Mouse (Mus musculus) embryonic facial prominence, embryonic 11.5 days (tissue): Measurements from ENCODE around the gene Ebf1. TPM values are rescaled to one million over a fixed set of nuclear protein-coding genes. Genes with fewer than 3 reads are reported as not detected.

Experiments used
- ATAC-seq: fragments of 200-750 bp; cut with Nextera tagmentation; replicated peaks from 2 replicates; pipeline ENCODE4 v1.8.0; 2017; ENCODE audit warnings: low read depth; ENCODE audit not compliant: insufficient number of reproducible peaks, low FRiP score, low TSS enrichment
- DNase-seq: peaks from one replicate; pipeline ENCODE4 v3.0.0-alpha.2; 2015; ENCODE audit warnings: low spot score
- H3K27ac ChIP-seq: fragments of 300-500 bp; sonication (generic); replicated peaks from 2 replicates; pipeline ENCODE4 v1.5.1; 2014; ENCODE audit warnings: mild to moderate bottlenecking, low read depth, low read length, control low read depth
- H3K27me3 ChIP-seq: fragments of 300-500 bp; sonication (generic); 2 replicates; pipeline ENCODE4 v1.6.1; 2014; ENCODE audit warnings: mild to moderate bottlenecking, low read length, moderate library complexity, mixed read lengths; ENCODE audit not compliant: control insufficient read depth, insufficient read depth
- H3K36me3 ChIP-seq: fragments of 300-500 bp; sonication (generic); replicated peaks from 2 replicates; pipeline ENCODE4 v1.6.1; 2014; ENCODE audit warnings: low read depth, mild to moderate bottlenecking, low read length, moderate library complexity, mixed read lengths; ENCODE audit not compliant: control insufficient read depth, insufficient read depth
- H3K4me1 ChIP-seq: fragments of 300-500 bp; sonication (generic); 2 replicates; pipeline ENCODE4 v1.6.1; 2014; ENCODE audit warnings: low read length, mixed read lengths; ENCODE audit not compliant: control insufficient read depth, insufficient read depth
- H3K4me2 ChIP-seq: fragments of 300-500 bp; sonication (generic); 2 replicates; pipeline ENCODE4 v1.6.1; 2014; ENCODE audit warnings: low read depth, mild to moderate bottlenecking, control low read depth, low read length, moderate library complexity
- H3K4me3 ChIP-seq: fragments of 300-500 bp; sonication (generic); 2 replicates; pipeline ENCODE4 v1.5.1; 2014; ENCODE audit warnings: low read depth, low read length, control low read depth
- H3K9ac ChIP-seq: fragments of 300-500 bp; sonication (generic); replicated peaks from 2 replicates; pipeline ENCODE4 v1.6.1; 2014; ENCODE audit warnings: mild to moderate bottlenecking, control low read depth, low read length
- H3K9me3 ChIP-seq: fragments of 300-500 bp; sonication (generic); replicated peaks from 2 replicates; pipeline ENCODE4 v1.6.1; 2016; ENCODE audit warnings: mild to moderate bottlenecking, low read length, inconsistent platforms, mixed read lengths; ENCODE audit not compliant: control insufficient read depth
- WGBS: fragments of 180-500 bp; shearing (Covaris S2); extraction: QIAGEN DNeasy Blood & Tissue Kit; methylation state at CpG from one replicate; pipeline ENCODE4 v1.1.7; 2014; 5-methylcytosine and 5-hydroxymethylcytosine counted together
- polyA plus RNA-seq: library from polyadenylated mRNA; unstranded; fragments of >200 nt; fragmentation: Nextera tagmentation; extraction: Ambion mirVana; gene quantifications from 2 replicates; pipeline ENCODE4 v1.2.1, GENCODE M21; 2014

The Ebf1 gene
- polyA plus RNA-seq, 1 experiment from 2014 or later, result 47.9 TPM

GRCm38 (mm10) chr11:44943781-44944180 lies 326.7 kb downstream of the Ebf1 start:
- no peaks in the 10 kb centered on the region for H3K4me1 ChIP-seq
- H3K4me2 ChIP-seq, result no peak overlapping the region
- H3K9ac ChIP-seq, result no peak overlapping the region
- no peak overlapping the region for H3K4me3 ChIP-seq
- no peak for DNase-seq
- ATAC-seq, result no peak
- no peaks in the 10 kb centered on the region for H3K36me3 ChIP-seq
- no peaks in the 10 kb centered on the region for H3K27me3 ChIP-seq
- no peaks in the 10 kb centered on the region for H3K9me3 ChIP-seq
- H3K27ac ChIP-seq, result no peak overlapping the region
- 89% methylated on average over 4 of the region's 4 CpGs for WGBS

DNA sequence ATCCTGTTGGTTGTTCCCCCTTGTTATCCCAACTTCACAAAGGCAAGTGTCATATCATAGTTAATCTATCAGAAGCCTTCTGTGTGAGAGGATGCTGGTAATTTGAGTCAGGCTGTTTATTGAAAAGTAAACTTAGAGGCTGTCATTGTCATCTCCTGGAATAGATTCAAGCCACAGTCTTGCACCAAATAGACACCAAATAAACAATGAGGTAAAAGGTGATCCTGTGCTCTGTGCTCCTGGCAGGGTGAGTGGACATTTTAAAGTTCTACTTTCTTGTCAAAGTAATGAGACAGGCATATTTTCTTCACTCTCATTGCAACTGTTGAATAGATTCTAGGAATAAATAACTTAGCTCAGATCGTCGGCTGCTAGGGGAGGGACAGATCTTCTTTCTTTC lies 327.3 kb downstream of the Ebf1 start:
- no peak overlapping the region for H3K4me2 ChIP-seq
- 84% methylated on average over 2 of the region's 2 CpGs for WGBS
- no peaks in the 10 kb centered on the region for H3K27me3 ChIP-seq
- no peak overlapping the region for H3K9ac ChIP-seq
- no peak for ATAC-seq
- H3K27ac ChIP-seq, result no peak overlapping the region
- DNase-seq, result no peak
- no peaks in the 10 kb centered on the region for H3K36me3 ChIP-seq
- no peak overlapping the region for H3K4me3 ChIP-seq
- H3K4me1 ChIP-seq, result no peaks in the 10 kb centered on the region
- no peaks in the 10 kb centered on the region for H3K9me3 ChIP-seq

GRCm38 (mm10) chr11:44946618-44947017 lies 329.5 kb downstream of the Ebf1 start:
- no peak overlapping the region for H3K4me2 ChIP-seq
- no peak overlapping the region for H3K9ac ChIP-seq
- ATAC-seq (no peak), DNase-seq (no peak)
- 90% methylated on average over 3 of the region's 3 CpGs for WGBS
- no peak overlapping the region for H3K4me3 ChIP-seq
- H3K27ac ChIP-seq, result no peak overlapping the region
- H3K9me3 ChIP-seq, result no peaks in the 10 kb centered on the region
- no peaks in the 10 kb centered on the region for H3K4me1 ChIP-seq
- H3K27me3 ChIP-seq, result no peaks in the 10 kb centered on the region
- no peaks in the 10 kb centered on the region for H3K36me3 ChIP-seq

DNA sequence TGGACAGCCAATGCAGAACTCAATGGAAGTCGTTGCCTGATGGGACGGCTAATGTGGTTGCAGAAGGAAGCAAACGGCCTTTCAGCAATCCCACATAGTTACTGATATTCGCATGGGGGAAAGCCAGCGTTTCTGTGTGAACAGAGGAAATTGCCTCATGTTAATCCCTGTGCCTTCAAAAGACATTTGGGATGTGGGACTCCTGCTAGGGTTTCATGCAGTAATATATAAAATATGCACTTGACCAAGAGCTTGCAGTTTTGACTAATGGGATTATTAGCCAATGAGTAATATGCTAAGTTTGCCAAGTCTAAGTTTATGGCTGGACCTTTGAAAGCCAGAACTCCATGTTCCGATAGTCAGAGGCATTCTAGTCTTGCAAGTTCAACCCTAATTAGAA lies 331.4 kb downstream of the Ebf1 start:
- no peak for ATAC-seq
- H3K27me3 ChIP-seq, result no peaks in the 10 kb centered on the region
- H3K9ac ChIP-seq, result no peak overlapping the region
- 85% methylated on average over 6 of the region's 6 CpGs for WGBS
- no peaks in the 10 kb centered on the region for H3K9me3 ChIP-seq
- no peak overlapping the region for H3K4me2 ChIP-seq
- no peaks in the 10 kb centered on the region for H3K36me3 ChIP-seq
- H3K4me1 ChIP-seq, result no peaks in the 10 kb centered on the region
- no peak overlapping the region for H3K27ac ChIP-seq
- DNase-seq, result no peak
- H3K4me3 ChIP-seq, result no peak overlapping the region

GRCm38 (mm10) chr11:44949140-44949539 lies 332.0 kb downstream of the Ebf1 start:
- 66% methylated on average over 3 of the region's 3 CpGs for WGBS
- H3K4me2 ChIP-seq, result no peak overlapping the region
- no peak overlapping the region for H3K4me3 ChIP-seq
- no peak for DNase-seq
- no peak for ATAC-seq
- H3K27me3 ChIP-seq, result no peaks in the 10 kb centered on the region
- H3K9ac ChIP-seq, result no peak overlapping the region
- H3K27ac ChIP-seq, result no peak overlapping the region
- H3K36me3 ChIP-seq, result no peaks in the 10 kb centered on the region
- H3K9me3 ChIP-seq, result no peaks in the 10 kb centered on the region
- H3K4me1 ChIP-seq, result no peaks in the 10 kb centered on the region

- H3K9me3 ChIP-seq, result no peaks in the 10 kb centered on the region
- 93% methylated on average over 9 of the region's 9 CpGs for WGBS
- H3K36me3 ChIP-seq, result no peaks in the 10 kb centered on the region
- H3K27ac ChIP-seq, result no peak overlapping the region
- no peaks in the 10 kb centered on the region for H3K27me3 ChIP-seq
- no peak overlapping the region for H3K4me2 ChIP-seq
- no peaks in the 10 kb centered on the region for H3K4me1 ChIP-seq
- H3K9ac ChIP-seq, result no peak overlapping the region
- no peak overlapping the region for H3K4me3 ChIP-seq
- ATAC-seq (no peak), DNase-seq (no peak)
Measured at GRCm38 (mm10) chr11:44950319-44950718, 333.2 kb downstream of the Ebf1 start.

- Histone ChIP-seq H3K4me3 (no peak overlapping the region), H3K9ac (no peak overlapping the region), H3K36me3 (no peaks in the 10 kb centered on the region), H3K4me2 (no peak overlapping the region), H3K27me3 (no peaks in the 10 kb centered on the region), H3K4me1 (no peaks in the 10 kb centered on the region), H3K27ac (no peak overlapping the region), H3K9me3 (no peaks in the 10 kb centered on the region)
- WGBS, result 91% methylated on average over 4 of the region's 4 CpGs
- DNase-seq (no peak), ATAC-seq (no peak)
Measured at GRCm38 (mm10) chr11:44951506-44951905, 334.4 kb downstream of the Ebf1 start.

DNA sequence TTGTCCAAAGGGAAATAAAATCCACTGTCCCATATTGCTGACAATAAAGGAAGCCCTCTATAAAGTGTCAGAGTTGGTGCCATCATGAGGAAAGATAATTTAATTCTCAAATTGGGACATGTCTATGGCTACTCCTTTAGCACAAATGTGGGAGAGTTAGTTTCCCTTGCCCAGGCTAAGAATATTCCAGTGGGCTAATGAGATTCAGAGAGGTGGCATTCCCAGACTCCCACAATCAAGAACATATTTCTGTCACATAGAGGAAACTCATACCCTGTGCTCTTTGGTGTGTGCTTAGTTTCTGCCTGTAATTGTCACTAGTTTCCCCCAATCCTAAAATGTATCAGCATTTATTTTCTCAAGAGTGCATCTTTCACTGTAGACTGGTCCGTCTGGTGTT lies 336.2 kb downstream of the Ebf1 start:
- WGBS, result 76% methylated on average over 1 of the region's 1 CpGs
- no peaks in the 10 kb centered on the region for H3K36me3 ChIP-seq

More for the DNA sequence above, 336.2 kb downstream of the Ebf1 start:
- DNase-seq (no peak), ATAC-seq (no peak)
- no peak overlapping the region for H3K9ac ChIP-seq
- no peak overlapping the region for H3K4me2 ChIP-seq
- no peaks in the 10 kb centered on the region for H3K9me3 ChIP-seq
- no peak overlapping the region for H3K4me3 ChIP-seq
- H3K4me1 ChIP-seq, result no peaks in the 10 kb centered on the region
- no peaks in the 10 kb centered on the region for H3K27me3 ChIP-seq
- no peak overlapping the region for H3K27ac ChIP-seq
